Mouse (Mus musculus) E14TG2a.4 (cell line): ENCODE data around the gene Dab2ip.

Experiments
- CTCF ChIP-seq: conservative IDR thresholded peaks from 2 replicates; pipeline ENCODE4 v1.5.1; 2014; ENCODE audit warnings: low read length
- NANOG ChIP-seq: IDR thresholded peaks from 2 replicates; pipeline ENCODE4 v1.6.1; 2014; ENCODE audit warnings: borderline replicate concordance, low read length, mixed read lengths
- POU5F1 ChIP-seq: IDR thresholded peaks from 2 replicates; pipeline ENCODE4 v1.6.1; 2014; ENCODE audit warnings: low read length, borderline replicate concordance

DNA sequence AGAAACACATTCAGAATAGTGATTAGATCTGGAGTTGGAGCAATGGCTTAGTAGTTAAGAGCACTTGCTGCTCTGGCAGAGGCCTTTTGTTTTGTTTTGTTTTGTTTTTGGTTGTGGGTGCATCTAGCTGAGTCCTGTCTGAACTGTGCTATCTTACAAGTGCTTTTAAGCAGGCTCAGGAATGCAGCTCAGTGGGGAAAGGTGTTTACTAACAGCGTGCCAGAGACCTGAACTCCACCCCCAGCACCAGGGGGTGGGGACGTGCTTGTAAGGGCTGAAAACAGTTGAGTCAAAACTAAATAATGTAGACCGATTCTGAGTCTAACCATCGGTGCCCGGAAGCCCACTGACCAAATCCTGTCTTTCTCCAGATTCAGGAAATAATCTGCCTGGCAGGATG lies 37.7 kb downstream of the Dab2ip start:
- TF ChIP-seq CTCF, result no peak
- TF ChIP-seq POU5F1, result no peak
- TF ChIP-seq NANOG, result no peak
